ENCODE assay signal across 9 mouse cellular contexts in the genomic region with DNA sequence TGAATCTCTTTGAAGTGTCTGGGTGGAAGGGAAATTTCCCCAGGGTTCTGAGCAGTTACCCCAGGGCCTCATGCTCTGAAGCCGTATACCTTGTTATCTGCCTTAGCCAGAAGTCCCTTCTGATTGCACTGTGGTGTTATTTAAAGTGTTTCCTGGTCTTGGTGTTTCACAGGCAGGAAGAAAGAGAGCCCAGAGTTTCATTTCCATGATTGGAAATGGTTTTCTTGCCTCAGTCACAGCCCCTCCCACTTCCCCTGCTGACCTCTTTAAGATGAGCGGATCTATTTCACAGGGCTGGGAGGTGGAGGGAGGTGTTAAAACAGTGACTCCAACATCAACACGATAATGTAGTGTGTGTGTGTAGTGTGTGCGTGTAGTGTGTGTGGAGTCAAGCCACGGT.
A peak's percentile ranks its signal among the peaks of the same experiment; 100 is the strongest.
DNase-seq lines count a peak whose midpoint lies in the region; ATAC-seq and TF ChIP-seq lines count a peak whose summit lies in the region.
"Had no signal": no experiment of that assay in that cellular context is flagged by ENCODE, and none has a peak within 500 bp of the region (broad histone marks: within the 10 kb centered on the region; RNA-seq: fewer than 3 reads in every experiment).

No protein-coding gene starts in this region.

- H3K4me3 ChIP-seq in embryonic facial prominence, embryonic 12.5 days: no peak overlapping the region
- no peak overlapping the region for H3K4me3 ChIP-seq in embryonic facial prominence, embryonic 10.5 days
- no peak overlapping the region for H3K4me3 ChIP-seq in lung, postnatal 0 days (ENCODE audit: low read depth, low read length)
- no peak overlapping the region for H3K4me3 ChIP-seq in hindbrain, embryonic 13.5 days

- H3K27ac ChIP-seq in embryonic facial prominence, embryonic 12.5 days: 0 out of 2 replicates have a peak overlapping the region, but pooled peaks have one; percentile 7
- H3K27ac ChIP-seq in embryonic facial prominence, embryonic 10.5 days (replicated peaks): no peak overlapping the region
- H3K27ac ChIP-seq in lung, postnatal 0 days (ENCODE audit: low read length): peak overlapping the region; percentile 43; the same call in 1 of the 2 replicates
- H3K27ac ChIP-seq in hindbrain, embryonic 13.5 days: peak overlapping the region; percentile 36

- H3K9ac ChIP-seq in embryonic facial prominence, embryonic 12.5 days: no peak overlapping the region
- no peak overlapping the region for H3K9ac ChIP-seq in lung, postnatal 0 days (replicated peaks; ENCODE audit: low read depth)
- peak overlapping the region; percentile 35; the same call in 1 of the 2 replicates for H3K9ac ChIP-seq in hindbrain, embryonic 13.5 days

- peaks cover 6% of the 10 kb centered on the region for H3K36me3 ChIP-seq in embryonic facial prominence, embryonic 12.5 days
- peaks cover 15% of the 10 kb centered on the region for H3K36me3 ChIP-seq in embryonic facial prominence, embryonic 10.5 days (replicated peaks)
- 0 out of 2 replicates have a peak, but pooled peaks cover 3% of the 10 kb centered on the region for H3K36me3 ChIP-seq in lung, postnatal 0 days (ENCODE audit: insufficient read depth, low read length)
- peaks cover 27% of the 10 kb centered on the region for H3K36me3 ChIP-seq in hindbrain, embryonic 13.5 days

- WGBS in embryonic facial prominence, embryonic 12.5 days: 54% methylated on average over 5 of the region's 5 CpGs
- 63% methylated on average over 5 of the region's 5 CpGs for WGBS in embryonic facial prominence, embryonic 10.5 days
- 39% methylated on average over 5 of the region's 5 CpGs for WGBS in lung, postnatal 0 days
- 46% methylated on average over 5 of the region's 5 CpGs for WGBS in hindbrain, embryonic 13.5 days

- no peak for DNase-seq in embryonic facial prominence, embryonic 10.5 days (ENCODE audit: low spot score)
- no peak for DNase-seq in lung, postnatal 0 days (ENCODE audit: low spot score)
- no peak for DNase-seq in lung, postnatal 36 days
- peak; percentile 33 for DNase-seq in naive thymus-derived CD4-positive, alpha-beta T cell, adult 2 months (ENCODE audit: low read depth)
- DNase-seq in yolk sac, embryonic 10.5 days (ENCODE audit: low spot score): no peak
- no peak for DNase-seq in spleen, postnatal 14 days (ENCODE audit: low spot score in 2 of 2)
- DNase-seq: kidney, postnatal 36 days had no signal

- TF ChIP-seq EP300 in lung, postnatal 0 days (IDR thresholded peaks at IDR 0.05): no peak

- peaks cover 5% of the 10 kb centered on the region; the same call in 1 of the 2 replicates for H3K4me1 ChIP-seq in embryonic facial prominence, embryonic 12.5 days
- peaks cover 18% of the 10 kb centered on the region for H3K4me1 ChIP-seq in embryonic facial prominence, embryonic 10.5 days
- no peaks in the 10 kb centered on the region for H3K4me1 ChIP-seq in lung, postnatal 0 days (ENCODE audit: insufficient read depth, low read depth, low read length)
- H3K4me1 ChIP-seq in hindbrain, embryonic 13.5 days (replicated peaks): peaks cover 19% of the 10 kb centered on the region

- ATAC-seq in embryonic facial prominence, embryonic 12.5 days (ENCODE audit: insufficient number of reproducible peaks, insufficient read depth, low FRiP score, low TSS enrichment): no peak
- ATAC-seq in lung, postnatal 0 days: no peak
- ATAC-seq in hindbrain, embryonic 13.5 days (ENCODE audit: low FRiP score): no peak

- H3K9me3 ChIP-seq in embryonic facial prominence, embryonic 12.5 days: no peaks in the 10 kb centered on the region
- H3K9me3 ChIP-seq in embryonic facial prominence, embryonic 10.5 days: no peaks in the 10 kb centered on the region
- H3K9me3 ChIP-seq in lung, postnatal 0 days (ENCODE audit: low read length): no peaks in the 10 kb centered on the region
- H3K9me3 ChIP-seq in hindbrain, embryonic 13.5 days: no peaks in the 10 kb centered on the region

- no peaks in the 10 kb centered on the region for H3K27me3 ChIP-seq in embryonic facial prominence, embryonic 12.5 days
- no peaks in the 10 kb centered on the region for H3K27me3 ChIP-seq in embryonic facial prominence, embryonic 10.5 days (replicated peaks; ENCODE audit: low read depth, poor library complexity, severe bottlenecking)
- H3K27me3 ChIP-seq in lung, postnatal 0 days (replicated peaks; ENCODE audit: insufficient read depth, low read length): no peaks in the 10 kb centered on the region
- H3K27me3 ChIP-seq in hindbrain, embryonic 13.5 days: no peaks in the 10 kb centered on the region

- H3K4me2 ChIP-seq in embryonic facial prominence, embryonic 12.5 days (replicated peaks): no peak overlapping the region
- H3K4me2 ChIP-seq in lung, postnatal 0 days (replicated peaks; ENCODE audit: low read depth, low read length): no peak overlapping the region
- no peak overlapping the region for H3K4me2 ChIP-seq in hindbrain, embryonic 13.5 days

- TF ChIP-seq CTCF in lung, postnatal 0 days (IDR thresholded peaks at IDR 0.05): no peak
